Mouse (Mus musculus) G1E (cell line): Measurements from ENCODE around the gene Fbxl21.

ENCODE experiments used
- CTCF ChIP-seq: IDR thresholded peaks from 2 replicates; pipeline ENCODE4 v1.5.1; 2012; ENCODE audit warnings: low read depth, low read length, inconsistent platforms, mixed read lengths
- GATA1 ChIP-seq: IDR thresholded peaks from 2 replicates; pipeline ENCODE4 v1.6.1; 2012; ENCODE audit warnings: borderline replicate concordance, low read length, inconsistent platforms, mixed read lengths
- TAL1 ChIP-seq: conservative IDR thresholded peaks from 2 replicates; pipeline ENCODE4 v1.6.1; 2012; ENCODE audit warnings: low read depth, low read length, inconsistent platforms, mixed read lengths

GRCm38 (mm10) chr13:56500636-56501035, 21.6 kb upstream of the Fbxl21 start:
- TF ChIP-seq CTCF (no peak), GATA1 (no peak), TAL1 (no peak)
